Mouse (Mus musculus) thymus, adult 2 months (tissue): ENCODE data around the gene Gm20388.

ENCODE experiments used
- CTCF ChIP-seq: fragments of 200-500 bp; IDR thresholded peaks from 2 replicates; pipeline ENCODE4 v1.5.1; 2012; ENCODE audit warnings: mild to moderate bottlenecking, control low read depth, low read length, moderate library complexity, borderline replicate concordance; ENCODE audit not compliant: control insufficient read depth, poor library complexity, insufficient read depth; ENCODE audit errors: extremely low read depth
- POLR2A ChIP-seq: fragments of 200-500 bp; IDR thresholded peaks from 2 replicates; pipeline ENCODE4 v1.6.1; 2012; ENCODE audit warnings: mild to moderate bottlenecking, low read length, control low read depth, moderate library complexity; ENCODE audit not compliant: control insufficient read depth, poor library complexity, insufficient read depth; ENCODE audit errors: extremely low read depth

DNA sequence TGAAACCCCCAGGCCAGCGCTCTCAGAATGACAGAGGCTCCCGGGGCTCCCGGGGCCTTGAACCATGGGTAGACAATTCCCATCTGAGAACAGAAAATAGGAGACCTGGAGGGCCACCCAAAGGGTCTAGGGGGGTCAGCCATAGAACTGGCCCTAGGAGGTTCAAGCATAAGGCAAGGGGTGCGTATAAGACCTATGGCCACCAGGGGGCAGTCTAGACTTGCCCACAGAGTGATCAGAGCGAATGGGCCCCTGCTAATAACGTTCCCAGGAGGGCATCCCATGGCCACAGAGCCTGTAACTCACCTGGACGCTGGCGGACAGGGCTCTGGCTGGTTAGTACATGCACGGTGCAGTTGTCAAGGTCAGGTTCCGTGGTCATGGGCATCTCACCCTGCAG, 2590.2 kb downstream of the Gm20388 start:
- TF ChIP-seq CTCF (peak; percentile 84; the same call in 1 of the 2 replicates), POLR2A (no peak)
